Mouse (Mus musculus): ENCODE results near the gene Tagap. TPM values are rescaled to one million over a fixed set of nuclear protein-coding genes. Genes with fewer than 3 reads are reported as not detected.
"Not testable (repeated sequence)": the region's sequence is repeated elsewhere in the genome, so short reads cannot be mapped to it uniquely, and the experiment has no call there.

Gene Tagap
- polyA plus RNA-seq, 1 experiment from 2014 or later = 1.5 TPM

- DNase-seq (no peak), ATAC-seq (no peak)
- Histone ChIP-seq H3K4me2 (ENCODE audit: low read depth, low read length) (no peak overlapping the region), H3K4me3 (ENCODE audit: low read depth, low read length) (no peak overlapping the region), H3K4me1 (ENCODE audit: insufficient read depth) (no peaks in the 10 kb centered on the region), H3K9me3 (ENCODE audit: low read length) (no peaks in the 10 kb centered on the region), H3K36me3 (replicated peaks; ENCODE audit: insufficient read depth, low read length) (no peaks in the 10 kb centered on the region), H3K9ac (replicated peaks) (no peak overlapping the region), H3K27me3 (ENCODE audit: insufficient read depth, low read length) (no peaks in the 10 kb centered on the region), H3K27ac (ENCODE audit: low read depth) (no peak overlapping the region)
- TF ChIP-seq EP300 (IDR thresholded peaks at IDR 0.05; ENCODE audit: low read depth) (no peak), CTCF (IDR thresholded peaks at IDR 0.05; ENCODE audit: low read depth) (peak; percentile 42)
- WGBS (ENCODE audit: insufficient replicate concordance) = 62% methylated on average over 8 of the region's 8 CpGs
Measured at GRCm38 (mm10) chr17:7929279-7929678, 3.5 kb downstream of the Tagap start.

GRCm38 (mm10) chr17:7931096-7931990 is 5.5 kb downstream of the Tagap start:
- H3K9ac ChIP-seq (replicated peaks) = no peak overlapping the region
- no peak for ATAC-seq
- TF ChIP-seq EP300 (IDR thresholded peaks at IDR 0.05; ENCODE audit: low read depth) (no peak), CTCF (IDR thresholded peaks at IDR 0.05; ENCODE audit: low read depth) (no peak)

GRCm38 (mm10) chr17:7932121-7932520 is 6.3 kb downstream of the Tagap start:
- not testable (repeated sequence) for ATAC-seq; H3K36me3 ChIP-seq (replicated peaks; ENCODE audit: insufficient read depth, low read length); H3K27ac ChIP-seq (ENCODE audit: low read depth); H3K9me3 ChIP-seq (ENCODE audit: low read length); H3K27me3 ChIP-seq (ENCODE audit: insufficient read depth, low read length); H3K4me2 ChIP-seq (ENCODE audit: low read depth, low read length); DNase-seq; H3K9ac ChIP-seq (replicated peaks); H3K4me3 ChIP-seq (ENCODE audit: low read depth, low read length); H3K4me1 ChIP-seq (ENCODE audit: insufficient read depth)
- WGBS (ENCODE audit: insufficient replicate concordance) = 72% methylated on average over 3 of the region's 8 CpGs

More at GRCm38 (mm10) chr17:7931096-7931990, 5.5 kb downstream of the Tagap start:
- DNase-seq = no peak
- H3K4me2 ChIP-seq (ENCODE audit: low read depth, low read length) = no peak overlapping the region
- H3K4me3 ChIP-seq (ENCODE audit: low read depth, low read length) = no peak overlapping the region
- no peaks in the 10 kb centered on the region for H3K27me3 ChIP-seq (ENCODE audit: insufficient read depth, low read length)
- no peaks in the 10 kb centered on the region for H3K9me3 ChIP-seq (ENCODE audit: low read length)
- no peaks in the 10 kb centered on the region for H3K36me3 ChIP-seq (replicated peaks; ENCODE audit: insufficient read depth, low read length)
- H3K4me1 ChIP-seq (ENCODE audit: insufficient read depth) = no peaks in the 10 kb centered on the region
- WGBS (ENCODE audit: insufficient replicate concordance) = 68% methylated on average over 13 of the region's 13 CpGs
- no peak overlapping the region for H3K27ac ChIP-seq (ENCODE audit: low read depth)

GRCm38 (mm10) chr17:7939640-7940039 is 13.8 kb downstream of the Tagap start:
- Histone ChIP-seq H3K4me1 (ENCODE audit: insufficient read depth) (peaks cover under 1% of the 10 kb centered on the region; the same call in 1 of the 2 replicates), H3K27ac (ENCODE audit: low read depth) (no peak overlapping the region), H3K9ac (replicated peaks) (no peak overlapping the region), H3K4me2 (ENCODE audit: low read depth, low read length) (no peak overlapping the region), H3K9me3 (ENCODE audit: low read length) (no peaks in the 10 kb centered on the region), H3K4me3 (ENCODE audit: low read depth, low read length) (no peak overlapping the region), H3K27me3 (ENCODE audit: insufficient read depth, low read length) (no peaks in the 10 kb centered on the region), H3K36me3 (replicated peaks; ENCODE audit: insufficient read depth, low read length) (no peaks in the 10 kb centered on the region)
- WGBS (ENCODE audit: insufficient replicate concordance) = 40% methylated on average over 8 of the region's 8 CpGs
- TF ChIP-seq EP300 (IDR thresholded peaks at IDR 0.05; ENCODE audit: low read depth) (no peak), CTCF (IDR thresholded peaks at IDR 0.05; ENCODE audit: low read depth) (peak; percentile 56)
- DNase-seq (peak; percentile 28), ATAC-seq (no peak)

GRCm38 (mm10) chr17:7945117-7946052 is 19.6 kb downstream of the Tagap start, which contains the start of gene Rsph3a:
TSS of gene Rsph3a (plus strand) at chr17:7945614.
- 2% methylated on average over 57 of the region's 58 CpGs for WGBS (ENCODE audit: insufficient replicate concordance)
- peak within 1 kb of the TSS; percentile 73 for H3K9ac ChIP-seq (replicated peaks)
- peak within 1 kb of the TSS; percentile 93 for H3K27ac ChIP-seq (ENCODE audit: low read depth)
- H3K4me1 ChIP-seq (ENCODE audit: insufficient read depth); H3K36me3 ChIP-seq (replicated peaks; ENCODE audit: insufficient read depth, low read length); H3K27me3 ChIP-seq (ENCODE audit: insufficient read depth, low read length); H3K9me3 ChIP-seq (ENCODE audit: low read length): not testable (repeated sequence)
- H3K4me3 ChIP-seq (ENCODE audit: low read depth, low read length) = peak within 1 kb of the TSS; percentile 63
- ATAC-seq (peak; percentile 97), DNase-seq (peak; percentile 91)
- H3K4me2 ChIP-seq (ENCODE audit: low read depth, low read length) = peak within 1 kb of the TSS; percentile 68
- 0 out of 2 replicates have a peak, but pooled peaks have one; percentile 25 for TF ChIP-seq EP300 (IDR thresholded peaks at IDR 0.05; ENCODE audit: low read depth)
- TF ChIP-seq CTCF (IDR thresholded peaks at IDR 0.05; ENCODE audit: low read depth) = peak; percentile 1; the same call in 1 of the 2 replicates

- not testable (repeated sequence) for DNase-seq
Measured at GRCm38 (mm10) chr17:7946053-7946627, 20.3 kb downstream of the Tagap start.

GRCm38 (mm10) chr17:7951333-7951732 is 25.5 kb downstream of the Tagap start:
- H3K4me1 ChIP-seq (ENCODE audit: insufficient read depth); H3K27me3 ChIP-seq (ENCODE audit: insufficient read depth, low read length); H3K9me3 ChIP-seq (ENCODE audit: low read length); H3K36me3 ChIP-seq (replicated peaks; ENCODE audit: insufficient read depth, low read length); H3K9ac ChIP-seq (replicated peaks); H3K4me3 ChIP-seq (ENCODE audit: low read depth, low read length); ATAC-seq; H3K4me2 ChIP-seq (ENCODE audit: low read depth, low read length); DNase-seq; H3K27ac ChIP-seq (ENCODE audit: low read depth): not testable (repeated sequence)
- no CpG with 5 or more reads among the region's 4 CpGs for WGBS (ENCODE audit: insufficient replicate concordance)

More at GRCm38 (mm10) chr17:7946053-7946627, 20.3 kb downstream of the Tagap start:
- H3K9ac ChIP-seq (replicated peaks) = peak overlapping the region; percentile 73
- WGBS (ENCODE audit: insufficient replicate concordance) = under 1% methylated on average over 13 of the region's 27 CpGs
- peak overlapping the region; percentile 68 for H3K4me2 ChIP-seq (ENCODE audit: low read depth, low read length)
- peak overlapping the region; percentile 63 for H3K4me3 ChIP-seq (ENCODE audit: low read depth, low read length)
- not testable (repeated sequence) for H3K27me3 ChIP-seq (ENCODE audit: insufficient read depth, low read length); H3K36me3 ChIP-seq (replicated peaks; ENCODE audit: insufficient read depth, low read length); H3K9me3 ChIP-seq (ENCODE audit: low read length); H3K4me1 ChIP-seq (ENCODE audit: insufficient read depth)
- peak overlapping the region; percentile 93 for H3K27ac ChIP-seq (ENCODE audit: low read depth)
- peak; percentile 10; the same call in 1 of the 2 replicates for ATAC-seq

GRCm38 (mm10) chr17:7957242-7957641 is 31.4 kb downstream of the Tagap start:
- H3K27ac ChIP-seq (ENCODE audit: low read depth); ATAC-seq: not testable (repeated sequence)
- 80% methylated on average over 8 of the region's 9 CpGs for WGBS (ENCODE audit: insufficient replicate concordance)

More at GRCm38 (mm10) chr17:7957242-7957641, 31.4 kb downstream of the Tagap start:
- not testable (repeated sequence) for H3K4me3 ChIP-seq (ENCODE audit: low read depth, low read length); H3K27me3 ChIP-seq (ENCODE audit: insufficient read depth, low read length); H3K36me3 ChIP-seq (replicated peaks; ENCODE audit: insufficient read depth, low read length); H3K9me3 ChIP-seq (ENCODE audit: low read length); H3K4me1 ChIP-seq (ENCODE audit: insufficient read depth); DNase-seq; H3K4me2 ChIP-seq (ENCODE audit: low read depth, low read length); H3K9ac ChIP-seq (replicated peaks)

Measured in liver, postnatal 0 days (tissue).